Mouse (Mus musculus): ENCODE results near the gene Gm10226. TPM values are rescaled to one million over a fixed set of nuclear protein-coding genes. Genes with fewer than 3 reads are reported as not detected.
"Not testable (repeated sequence)": the region's sequence is repeated elsewhere in the genome, so short reads cannot be mapped to it uniquely, and the experiment has no call there.

The Gm10226 gene
- 0.82 and 2.1 TPM in 2 replicates for polyA plus RNA-seq (2015; fragmentation: Nextera tagmentation; extraction: Ambion mirVana)

GRCm38 (mm10) chr17:21691560-21691959 is at the start of gene Gm10226:
TSS of gene Gm10226 (plus strand) at chr17:21691860.
- DNase-seq (no peak), ATAC-seq (no peak)
- Histone ChIP-seq H3K4me2 (ENCODE audit: low read depth, low read length) (no peak within 1 kb of the TSS), H3K4me3 (ENCODE audit: low read depth, low read length) (no peak within 1 kb of the TSS), H3K27me3 (ENCODE audit: insufficient read depth, low read length) (no peaks in the 10 kb centered on the region), H3K36me3 (replicated peaks; ENCODE audit: insufficient read depth, low read length) (peaks cover 7% of the 10 kb centered on the region), H3K4me1 (ENCODE audit: insufficient read depth) (0 out of 2 replicates have a peak, but pooled peaks cover 2% of the 10 kb centered on the region), H3K27ac (ENCODE audit: low read depth) (no peak within 1 kb of the TSS), H3K9me3 (ENCODE audit: low read length) (no peaks in the 10 kb centered on the region), H3K9ac (replicated peaks) (no peak within 1 kb of the TSS)
- 81% methylated on average over 3 of the region's 3 CpGs for WGBS (ENCODE audit: insufficient replicate concordance)
- TF ChIP-seq EP300 (IDR thresholded peaks at IDR 0.05; ENCODE audit: low read depth) (no peak), CTCF (IDR thresholded peaks at IDR 0.05; ENCODE audit: low read depth) (no peak)

GRCm38 (mm10) chr17:21648791-21649190 is 42.9 kb upstream of the Gm10226 start:
- H3K4me3 ChIP-seq (ENCODE audit: low read depth, low read length), result no peak overlapping the region
- H3K9me3 ChIP-seq (ENCODE audit: low read length), result no peaks in the 10 kb centered on the region
- TF ChIP-seq CTCF (IDR thresholded peaks at IDR 0.05; ENCODE audit: low read depth), result no peak
- no peak for TF ChIP-seq EP300 (IDR thresholded peaks at IDR 0.05; ENCODE audit: low read depth)
- H3K27ac ChIP-seq (ENCODE audit: low read depth), result no peak overlapping the region
- H3K27me3 ChIP-seq (ENCODE audit: insufficient read depth, low read length), result no peaks in the 10 kb centered on the region
- DNase-seq, result no peak
- no peak overlapping the region for H3K9ac ChIP-seq (replicated peaks)
- H3K4me1 ChIP-seq (ENCODE audit: insufficient read depth), result peaks cover 3% of the 10 kb centered on the region
- H3K4me2 ChIP-seq (ENCODE audit: low read depth, low read length), result no peak overlapping the region
- no peaks in the 10 kb centered on the region for H3K36me3 ChIP-seq (replicated peaks; ENCODE audit: insufficient read depth, low read length)
- 67% methylated on average over 3 of the region's 3 CpGs for WGBS (ENCODE audit: insufficient replicate concordance)
- ATAC-seq, result no peak

GRCm38 (mm10) chr17:21649936-21650335 is 41.7 kb upstream of the Gm10226 start:
- peak overlapping the region; percentile 59; the same call in 1 of the 2 replicates for H3K9ac ChIP-seq (replicated peaks)
- H3K36me3 ChIP-seq (replicated peaks; ENCODE audit: insufficient read depth, low read length), result no peaks in the 10 kb centered on the region
- H3K27me3 ChIP-seq (ENCODE audit: insufficient read depth, low read length), result no peaks in the 10 kb centered on the region
- DNase-seq, result peak; percentile 30
- ATAC-seq, result peak; percentile 66
- peak overlapping the region; percentile 51 for H3K4me3 ChIP-seq (ENCODE audit: low read depth, low read length)
- WGBS (ENCODE audit: insufficient replicate concordance), result 27% methylated on average over 2 of the region's 2 CpGs
- H3K4me1 ChIP-seq (ENCODE audit: insufficient read depth), result peaks cover 3% of the 10 kb centered on the region
- H3K9me3 ChIP-seq (ENCODE audit: low read length), result no peaks in the 10 kb centered on the region
- peak overlapping the region; percentile 59 for H3K4me2 ChIP-seq (ENCODE audit: low read depth, low read length)
- peak; percentile 58 for TF ChIP-seq CTCF (IDR thresholded peaks at IDR 0.05; ENCODE audit: low read depth)
- TF ChIP-seq EP300 (IDR thresholded peaks at IDR 0.05; ENCODE audit: low read depth), result no peak
- H3K27ac ChIP-seq (ENCODE audit: low read depth), result peak overlapping the region; percentile 87

GRCm38 (mm10) chr17:21650364-21650907 is 41.2 kb upstream of the Gm10226 start, which contains the start of gene Zfp983:
TSS of gene Zfp983 (plus strand) at chr17:21650624.
- DNase-seq (peak; percentile 87), ATAC-seq (peak; percentile 99)
- not testable (repeated sequence) for H3K27me3 ChIP-seq (ENCODE audit: insufficient read depth, low read length); H3K4me1 ChIP-seq (ENCODE audit: insufficient read depth); H3K9me3 ChIP-seq (ENCODE audit: low read length); H3K36me3 ChIP-seq (replicated peaks; ENCODE audit: insufficient read depth, low read length)
- peak within 1 kb of the TSS; percentile 59 for H3K4me2 ChIP-seq (ENCODE audit: low read depth, low read length)
- peak within 1 kb of the TSS; percentile 87 for H3K27ac ChIP-seq (ENCODE audit: low read depth)
- H3K4me3 ChIP-seq (ENCODE audit: low read depth, low read length), result peak within 1 kb of the TSS; percentile 51
- under 1% methylated on average over 17 of the region's 17 CpGs for WGBS (ENCODE audit: insufficient replicate concordance)
- H3K9ac ChIP-seq (replicated peaks), result peak within 1 kb of the TSS; percentile 59

- H3K27me3 ChIP-seq (ENCODE audit: insufficient read depth, low read length); H3K9ac ChIP-seq (replicated peaks); H3K36me3 ChIP-seq (replicated peaks; ENCODE audit: insufficient read depth, low read length); H3K9me3 ChIP-seq (ENCODE audit: low read length); DNase-seq; H3K4me1 ChIP-seq (ENCODE audit: insufficient read depth): not testable (repeated sequence)
- 11% methylated on average over 1 of the region's 1 CpGs for WGBS (ENCODE audit: insufficient replicate concordance)
- ATAC-seq, result peak; percentile 12
- Histone ChIP-seq H3K4me2 (ENCODE audit: low read depth, low read length) (peak overlapping the region; percentile 68), H3K4me3 (ENCODE audit: low read depth, low read length) (peak overlapping the region; percentile 57; the same call in 1 of the 2 replicates), H3K27ac (ENCODE audit: low read depth) (peak overlapping the region; percentile 92; the same call in 1 of the 2 replicates)
- TF ChIP-seq EP300 (IDR thresholded peaks at IDR 0.05; ENCODE audit: low read depth), result peak; percentile 73
These were observed 12.8 kb upstream of the Gm10226 start for GRCm38 (mm10) chr17:21678826-21679225.

- no peaks in the 10 kb centered on the region for H3K36me3 ChIP-seq (replicated peaks; ENCODE audit: insufficient read depth, low read length)
- peak overlapping the region; percentile 57 for H3K4me3 ChIP-seq (ENCODE audit: low read depth, low read length)
- peak; percentile 90 for DNase-seq
- TF ChIP-seq CTCF (IDR thresholded peaks at IDR 0.05; ENCODE audit: low read depth) (peak; percentile 82), EP300 (IDR thresholded peaks at IDR 0.05; ENCODE audit: low read depth) (no peak; the same call in 1 of the 2 replicates)
- H3K27me3 ChIP-seq (ENCODE audit: insufficient read depth, low read length), result no peaks in the 10 kb centered on the region
- H3K4me2 ChIP-seq (ENCODE audit: low read depth, low read length), result peak overlapping the region; percentile 68
- no peaks in the 10 kb centered on the region for H3K9me3 ChIP-seq (ENCODE audit: low read length)
- H3K27ac ChIP-seq (ENCODE audit: low read depth), result peak overlapping the region; percentile 92
- H3K4me1 ChIP-seq (ENCODE audit: insufficient read depth), result peaks cover 6% of the 10 kb centered on the region
- peak overlapping the region; percentile 42 for H3K9ac ChIP-seq (replicated peaks)
- 1% methylated on average over 9 of the region's 9 CpGs for WGBS (ENCODE audit: insufficient replicate concordance)
- peak; percentile 98 for ATAC-seq
These were observed 12.2 kb upstream of the Gm10226 start for GRCm38 (mm10) chr17:21679273-21680018.

- peak overlapping the region; percentile 68 for H3K4me2 ChIP-seq (ENCODE audit: low read depth, low read length)
- H3K9me3 ChIP-seq (ENCODE audit: low read length); H3K36me3 ChIP-seq (replicated peaks; ENCODE audit: insufficient read depth, low read length); ATAC-seq; DNase-seq; H3K4me1 ChIP-seq (ENCODE audit: insufficient read depth); H3K27me3 ChIP-seq (ENCODE audit: insufficient read depth, low read length): not testable (repeated sequence)
- H3K9ac ChIP-seq (replicated peaks), result peak overlapping the region; percentile 42
- under 1% methylated on average over 10 of the region's 10 CpGs for WGBS (ENCODE audit: insufficient replicate concordance)
- H3K27ac ChIP-seq (ENCODE audit: low read depth), result peak overlapping the region; percentile 92
- peak overlapping the region; percentile 57 for H3K4me3 ChIP-seq (ENCODE audit: low read depth, low read length)
These were observed 11.7 kb upstream of the Gm10226 start for GRCm38 (mm10) chr17:21680019-21680376.
